Mouse (Mus musculus) bone marrow, adult 2 months (tissue): ENCODE measurements around the gene Spata5. TPM values are rescaled to one million over a fixed set of nuclear protein-coding genes. Genes with fewer than 3 reads are reported as not detected.

Source experiments
- H3K27ac ChIP-seq: fragments of 200-500 bp; 2 replicates; pipeline ENCODE4 v1.5.1; 2012; ENCODE audit warnings: low read depth, mild to moderate bottlenecking, control low read depth, inconsistent platforms, low read length; ENCODE audit not compliant: control insufficient read depth, poor library complexity, insufficient read depth
- H3K4me1 ChIP-seq: fragments of 200-500 bp; 2 replicates; pipeline ENCODE4 v1.6.1; 2011; ENCODE audit warnings: low read length; ENCODE audit not compliant: control insufficient read depth, insufficient read depth
- H3K4me3 ChIP-seq: fragments of 200-500 bp; replicated peaks from 2 replicates; pipeline ENCODE3; 2011; ENCODE audit warnings: mild to moderate bottlenecking, low read depth, low read length, control low read depth; ENCODE audit not compliant: control insufficient read depth
- CTCF ChIP-seq: fragments of 200-500 bp; IDR thresholded peaks from 2 replicates; pipeline ENCODE4 v1.5.1; 2011; ENCODE audit warnings: low read length, control low read depth; ENCODE audit not compliant: control insufficient read depth, insufficient read depth
- POLR2A ChIP-seq: fragments of 200-500 bp; IDR thresholded peaks from 2 replicates; pipeline ENCODE4 v1.6.1; 2011; ENCODE audit warnings: low read depth, mild to moderate bottlenecking, control low read depth, low read length, borderline replicate concordance; ENCODE audit not compliant: control insufficient read depth
- WGBS: fragments of 180-500 bp; shearing (Covaris S2); methylation state at CpG from one replicate; pipeline ENCODE4 v1.1.7; 2018; 5-methylcytosine and 5-hydroxymethylcytosine counted together
- polyA plus RNA-seq: library from polyadenylated mRNA; stranded (reverse); fragments of >200 nt; gene quantifications from 2 replicates; pipeline ENCODE4 v1.2.4, GENCODE M21; 2011; ENCODE audit warnings: low replicate concordance; ENCODE audit not compliant: missing spikeins, insufficient read depth, insufficient read length

Gene Spata5
- polyA plus RNA-seq, 1 experiment, result 11.7 TPM

DNA sequence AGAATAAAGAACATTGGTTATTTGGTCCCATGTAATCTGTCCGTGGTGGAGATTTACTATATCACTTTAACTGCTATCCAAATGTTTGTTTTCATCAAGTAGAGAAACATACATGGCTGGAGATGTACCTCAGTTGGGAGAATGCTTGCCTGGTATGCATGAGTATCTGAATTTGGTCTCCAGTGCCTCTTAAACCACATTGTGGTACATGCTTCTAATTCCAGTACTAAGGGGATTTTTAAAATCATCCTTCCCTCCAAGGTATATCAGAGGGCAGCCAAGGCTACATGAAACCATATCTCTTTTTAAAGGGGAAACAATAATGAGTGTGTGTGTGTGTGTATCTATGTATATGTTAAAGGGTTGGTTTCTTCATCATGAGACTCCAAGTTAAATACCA lies 60.1 kb downstream of the Spata5 start:
- Histone ChIP-seq H3K4me1 (no peaks in the 10 kb centered on the region), H3K27ac (no peak overlapping the region), H3K4me3 (no peak overlapping the region)
- WGBS, result 79% methylated on average over 1 of the region's 1 CpGs
- TF ChIP-seq POLR2A, result no peak
- no peak for TF ChIP-seq CTCF

DNA sequence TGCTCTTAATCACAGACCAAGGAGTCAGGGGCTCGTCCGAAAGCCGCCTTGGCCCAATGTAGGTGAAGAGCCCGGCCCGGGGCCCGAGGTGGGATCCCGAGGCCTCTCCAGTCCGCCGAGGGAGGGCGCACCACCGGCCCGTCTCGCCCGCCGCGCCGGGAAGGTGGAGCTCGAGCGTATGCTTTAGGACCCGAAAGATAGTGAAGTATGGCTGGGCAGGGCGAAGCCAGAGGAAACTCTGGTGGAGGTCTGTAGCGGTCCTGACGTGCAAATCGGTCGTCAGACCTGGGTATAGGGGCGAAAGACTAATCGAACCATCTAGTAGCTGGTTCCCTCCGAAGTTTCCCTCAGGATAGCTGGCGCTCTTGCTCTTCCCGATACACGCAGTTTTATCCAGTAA lies 61.6 kb downstream of the Spata5 start:
- TF ChIP-seq POLR2A (no peak), CTCF (no peak)
- Histone ChIP-seq H3K4me3 (no peak overlapping the region), H3K4me1 (no peaks in the 10 kb centered on the region), H3K27ac (no peak overlapping the region)
- WGBS, result 93% methylated on average over 31 of the region's 31 CpGs

DNA sequence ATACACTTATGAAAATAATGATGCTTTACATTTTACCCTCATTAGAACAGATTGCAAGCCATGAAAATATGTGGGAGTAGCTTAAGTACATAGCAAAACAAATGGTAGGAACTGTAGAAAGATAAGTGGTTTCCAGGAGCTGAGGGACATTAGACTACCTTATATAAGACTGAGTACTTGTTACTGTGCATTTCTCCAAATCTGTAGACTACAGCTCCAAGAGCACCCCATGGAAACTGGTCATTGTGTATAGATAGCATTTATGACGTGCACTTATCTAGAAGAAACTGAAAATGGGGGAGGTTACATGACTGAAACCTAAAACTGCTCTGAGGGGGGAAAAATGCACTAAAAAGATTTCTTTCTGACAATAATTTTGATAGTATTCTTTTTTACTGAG lies 63.0 kb downstream of the Spata5 start:
- H3K4me1 ChIP-seq, result no peaks in the 10 kb centered on the region
- no peak overlapping the region for H3K4me3 ChIP-seq
- WGBS, result 67% methylated on average over 1 of the region's 1 CpGs
- TF ChIP-seq CTCF (no peak), POLR2A (no peak)
- H3K27ac ChIP-seq, result no peak overlapping the region

DNA sequence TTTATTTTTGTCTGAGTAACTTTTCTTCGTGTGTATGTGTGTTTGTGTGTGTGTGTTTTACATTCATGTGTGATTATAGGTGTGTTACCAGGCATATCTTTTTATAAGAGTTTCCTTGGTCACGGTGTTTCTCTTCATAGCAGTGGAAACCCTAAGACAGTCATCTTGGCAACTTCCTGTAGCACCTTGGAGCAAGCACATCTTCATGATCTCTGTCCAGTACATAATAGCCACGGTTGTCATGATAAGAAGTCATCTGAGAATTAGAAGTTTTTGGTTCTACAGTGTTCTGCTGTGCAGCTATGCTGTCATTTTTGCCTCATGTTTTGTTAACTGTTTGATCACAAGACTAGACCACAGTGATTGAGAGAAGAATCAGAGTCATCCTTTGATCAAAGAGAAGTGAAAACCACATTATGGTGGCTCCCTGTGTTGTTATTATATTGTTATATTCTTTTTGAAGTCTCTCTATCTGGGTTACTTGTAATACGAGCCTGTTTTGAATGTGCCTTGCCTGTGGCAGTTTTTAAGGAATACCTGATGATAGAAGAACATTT lies 64.1 kb downstream of the Spata5 start:
- Histone ChIP-seq H3K4me1 (no peaks in the 10 kb centered on the region), H3K4me3 (no peak overlapping the region), H3K27ac (no peak overlapping the region)
- TF ChIP-seq CTCF, result no peak
- TF ChIP-seq POLR2A, result no peak
- WGBS, result 70% methylated on average over 4 of the region's 4 CpGs

DNA sequence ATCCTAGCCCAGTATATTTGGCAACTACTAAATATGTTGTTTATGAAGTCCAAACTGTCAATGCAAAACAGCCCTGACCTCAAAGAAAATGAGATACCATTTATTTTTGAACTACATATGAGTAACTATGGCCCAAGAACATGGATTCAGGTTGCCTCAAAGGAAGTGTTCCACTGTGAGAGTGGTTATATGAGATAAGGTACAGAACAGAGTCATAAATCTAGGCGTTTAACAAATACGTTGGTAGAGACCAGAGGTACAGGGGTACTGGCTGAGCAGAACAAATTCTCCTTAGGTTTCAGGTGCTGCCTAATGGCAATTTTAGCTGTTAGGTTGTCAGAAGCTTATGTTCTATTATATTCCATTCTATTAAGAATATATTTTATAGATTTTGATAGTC lies 67.9 kb downstream of the Spata5 start:
- Histone ChIP-seq H3K4me1 (no peaks in the 10 kb centered on the region), H3K4me3 (no peak overlapping the region), H3K27ac (no peak overlapping the region)
- 58% methylated on average over 2 of the region's 2 CpGs for WGBS
- no peak for TF ChIP-seq CTCF
- TF ChIP-seq POLR2A, result no peak

DNA sequence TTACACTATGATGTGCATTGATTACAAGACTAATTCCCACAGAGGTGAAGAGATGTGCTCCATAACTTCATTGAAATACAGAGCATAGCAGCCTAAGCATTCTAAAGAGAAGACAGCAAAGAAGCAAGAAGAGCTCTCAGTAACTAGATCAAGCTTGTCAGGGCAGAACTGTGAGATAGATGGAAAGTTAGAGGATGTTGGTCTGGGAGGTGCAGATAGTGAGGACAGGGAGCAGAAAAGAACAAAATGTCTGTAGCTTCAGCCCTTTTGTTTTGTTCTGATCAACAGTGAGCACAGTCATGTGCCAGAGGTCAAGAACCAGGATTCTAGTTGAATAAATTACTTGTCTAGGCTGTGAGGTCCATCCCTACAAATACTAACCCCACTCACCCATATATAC lies 68.5 kb downstream of the Spata5 start:
- TF ChIP-seq POLR2A (no peak), CTCF (no peak)
- no peak overlapping the region for H3K27ac ChIP-seq
- H3K4me3 ChIP-seq, result no peak overlapping the region
- no peaks in the 10 kb centered on the region for H3K4me1 ChIP-seq

DNA sequence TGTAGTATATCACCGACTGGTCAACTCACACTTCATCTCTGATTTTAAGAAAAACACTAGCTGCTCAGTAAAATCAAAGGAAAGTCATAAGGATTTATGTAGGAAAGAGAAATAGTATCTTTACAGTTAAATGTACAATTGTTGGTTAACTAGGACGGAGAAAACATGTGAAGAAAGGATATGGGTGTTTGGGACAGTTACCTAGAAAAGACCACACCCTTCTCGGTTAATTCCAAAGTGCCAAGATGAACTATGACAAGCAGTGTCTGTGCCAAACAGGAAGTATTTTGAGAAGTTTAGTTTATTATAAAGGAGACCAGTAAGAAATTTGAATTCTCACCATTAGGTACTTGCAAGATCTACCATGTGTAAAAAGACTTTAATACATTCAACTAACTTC lies 70.3 kb downstream of the Spata5 start:
- H3K4me3 ChIP-seq, result no peak overlapping the region
- no peak overlapping the region for H3K27ac ChIP-seq
- no peaks in the 10 kb centered on the region for H3K4me1 ChIP-seq
- TF ChIP-seq CTCF (no peak), POLR2A (no peak)
- WGBS, result 72% methylated on average over 3 of the region's 3 CpGs

DNA sequence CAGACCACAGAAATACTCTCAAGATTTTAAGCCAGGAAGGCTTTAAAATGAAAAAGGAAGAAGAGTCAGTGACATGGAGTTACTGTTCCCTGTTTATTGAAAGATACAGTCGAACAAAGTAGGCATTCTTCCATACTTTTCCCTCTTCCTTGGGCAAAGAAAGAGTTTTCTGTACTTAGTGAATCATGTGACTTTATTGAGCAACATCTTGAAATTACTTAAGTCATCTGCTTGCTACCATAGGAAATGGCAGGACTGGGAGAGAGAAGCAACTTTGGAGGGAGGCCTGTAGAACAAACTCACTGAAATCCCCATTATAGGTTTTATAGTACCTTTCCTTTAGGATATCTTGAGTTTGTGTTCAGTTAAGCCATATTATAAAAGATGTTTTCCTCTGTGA lies 81.2 kb downstream of the Spata5 start:
- H3K27ac ChIP-seq, result no peak overlapping the region
- H3K4me3 ChIP-seq, result no peak overlapping the region
- 57% methylated on average over 1 of the region's 1 CpGs for WGBS
- H3K4me1 ChIP-seq, result no peaks in the 10 kb centered on the region
- TF ChIP-seq POLR2A (no peak), CTCF (no peak)

DNA sequence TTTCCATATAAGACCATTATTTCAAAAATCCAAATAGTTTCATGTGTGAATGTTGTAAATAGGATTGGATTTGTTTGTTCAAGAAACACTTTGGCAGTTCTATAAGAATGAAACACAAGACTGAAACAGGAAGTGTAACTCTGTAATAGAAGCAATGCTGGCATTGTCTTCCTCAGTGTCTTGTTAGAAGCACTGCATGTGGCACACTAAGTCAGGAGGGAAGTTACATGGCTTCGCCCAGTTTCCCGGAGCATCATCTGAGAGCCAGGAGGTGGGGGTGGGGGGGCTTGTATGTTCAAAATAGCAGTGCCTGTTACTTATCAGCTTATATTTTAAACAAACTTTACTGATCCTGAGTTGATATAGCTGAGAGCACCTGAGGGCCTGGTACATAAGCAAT lies 82.9 kb downstream of the Spata5 start:
- 39% methylated on average over 2 of the region's 2 CpGs for WGBS
- TF ChIP-seq CTCF (no peak), POLR2A (no peak)
- Histone ChIP-seq H3K27ac (no peak overlapping the region), H3K4me1 (no peaks in the 10 kb centered on the region; the same call in 1 of the 2 replicates), H3K4me3 (no peak overlapping the region)
